Mouse (Mus musculus): Measurements from ENCODE around the gene Arhgap6.

DNA sequence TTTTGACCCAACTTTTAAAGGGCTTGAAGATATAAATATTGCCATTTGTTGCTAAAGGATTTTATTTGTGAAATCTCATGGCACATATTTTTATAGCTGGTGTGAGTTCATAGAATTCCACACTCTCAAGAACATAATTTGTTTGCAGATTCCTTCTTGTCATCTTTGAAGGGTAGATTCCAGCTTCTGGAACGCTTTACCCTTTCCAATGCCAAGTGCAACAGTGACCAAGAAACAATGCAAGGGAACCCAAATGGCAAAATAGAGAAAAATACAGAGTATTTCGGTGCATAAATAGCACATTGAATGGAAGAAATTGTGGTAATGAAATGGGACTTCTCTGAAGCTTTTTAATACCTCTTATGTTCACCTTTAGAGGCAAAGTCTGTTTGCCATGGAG, 294.3 kb downstream of the Arhgap6 start:
- TF ChIP-seq CTCF (IDR thresholded peaks at IDR 0.05; ENCODE audit: low read depth) = no peak
- TF ChIP-seq EP300 (IDR thresholded peaks at IDR 0.05; ENCODE audit: low read depth) = no peak

All from liver, embryonic 14.5 days (tissue).